Mouse (Mus musculus) mature B cell (primary cell): Measurements from ENCODE around the gene Dennd1a.

Source experiments
- in situ Hi-C: fragments of 300-500 bp; cut with MboI; formaldehyde crosslinking; loops from 2 replicates; pipeline ENCODE4 v1.14.3; 2019

Dennd1a gene

GRCm38 (mm10) chr2:38223759-38224158 lies 63.4 kb downstream of the Dennd1a start:
- in situ Hi-C loops, result no loop called here

DNA sequence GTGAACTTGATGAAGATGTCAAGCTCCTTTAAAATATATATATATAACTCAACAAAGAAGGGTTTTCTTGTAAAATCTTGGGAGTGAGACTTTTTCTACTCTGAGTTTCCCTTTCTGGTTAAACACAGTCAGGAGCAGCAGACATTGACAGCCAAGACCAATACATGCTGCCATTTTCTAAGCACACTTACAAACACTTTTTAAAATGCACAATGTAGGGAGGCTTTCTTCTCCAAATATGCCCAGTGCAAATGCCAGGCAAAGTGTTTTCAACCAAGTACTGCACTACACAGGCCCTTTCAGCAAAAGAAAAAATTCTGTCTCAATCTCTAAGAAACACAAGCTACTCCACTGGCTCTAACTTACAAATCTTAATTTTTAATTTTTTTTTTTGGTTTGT lies 65.7 kb downstream of the Dennd1a start:
- in situ Hi-C loops, result no loop called here

DNA sequence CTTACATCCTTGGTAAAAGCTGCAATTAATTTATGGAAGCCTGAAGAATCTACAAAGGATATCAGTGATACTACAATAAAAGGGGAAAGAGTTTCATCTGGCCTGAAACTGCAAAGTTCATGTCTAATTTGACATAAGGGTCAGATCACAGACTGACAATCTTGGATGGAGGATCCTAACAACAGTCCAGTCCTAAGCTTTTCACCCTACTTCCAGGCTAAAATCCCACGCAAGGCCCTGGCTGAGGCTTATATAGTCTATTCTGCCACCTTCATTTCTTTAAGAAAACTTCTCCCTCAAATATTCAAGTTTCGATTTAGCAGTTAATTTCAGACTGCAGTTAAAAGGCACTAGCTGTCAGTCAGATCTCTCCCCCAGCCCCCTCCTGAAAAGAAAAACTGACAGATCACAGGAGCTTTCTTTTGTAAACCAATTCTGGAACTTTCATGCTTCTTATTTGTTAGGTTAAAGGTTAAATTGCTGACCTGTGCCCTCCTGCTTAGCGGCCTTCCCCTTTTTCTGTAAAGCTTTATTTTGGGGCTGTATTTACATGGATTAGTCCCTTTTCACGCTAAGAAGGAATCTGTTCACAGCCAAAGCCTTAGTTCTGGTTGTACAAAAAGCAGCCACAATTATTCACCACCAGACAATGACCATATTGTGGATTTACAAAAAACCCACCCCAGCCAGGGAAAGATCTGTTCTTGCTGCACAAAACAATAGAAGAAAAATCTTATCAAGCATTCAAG lies 66.3 kb downstream of the Dennd1a start:
- in situ Hi-C loops, result no loop called here

- in situ Hi-C loops, result no loop called here
These were observed 67.5 kb downstream of the Dennd1a start for GRCm38 (mm10) chr2:38219666-38220065.

DNA sequence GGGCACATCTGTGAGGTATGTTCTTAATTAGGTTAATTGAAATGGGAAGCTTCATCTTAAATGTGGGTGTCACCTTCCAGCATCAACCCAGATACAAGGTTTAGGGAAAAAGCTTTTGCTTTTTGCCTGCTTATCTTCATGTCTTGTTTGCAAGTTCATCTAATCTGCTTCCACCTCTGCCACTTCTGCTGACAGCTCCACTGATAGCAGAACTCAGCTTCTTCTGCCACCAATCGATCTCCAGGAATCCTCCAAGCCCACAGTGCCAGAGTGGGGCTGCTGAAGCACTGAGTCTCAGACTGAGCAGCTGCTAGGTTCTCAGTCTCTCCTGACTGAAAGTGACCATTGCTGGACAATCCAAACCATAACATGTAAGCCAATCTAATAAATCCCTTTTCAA lies 74.1 kb downstream of the Dennd1a start:
- in situ Hi-C loops, result no loop called here

DNA sequence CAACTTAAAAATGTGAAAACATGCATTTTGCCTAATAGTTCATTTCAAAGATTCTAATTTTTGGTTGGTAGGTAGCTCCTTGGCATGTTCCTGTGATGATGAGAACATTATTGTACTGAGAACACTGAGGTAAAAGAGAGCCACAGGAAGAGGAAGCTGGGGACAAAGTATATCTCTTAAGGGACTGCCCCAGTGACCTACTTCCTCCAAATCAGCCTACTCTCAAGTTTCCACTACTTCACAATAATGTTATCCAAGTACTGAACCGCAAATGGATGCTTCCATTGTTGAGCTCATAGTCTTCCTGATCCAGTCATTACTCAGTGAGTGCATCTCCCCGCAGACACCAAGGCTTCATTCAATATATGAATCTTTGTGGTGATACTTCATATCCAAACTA lies 75.8 kb downstream of the Dennd1a start:
- in situ Hi-C loops, result no loop called here

DNA sequence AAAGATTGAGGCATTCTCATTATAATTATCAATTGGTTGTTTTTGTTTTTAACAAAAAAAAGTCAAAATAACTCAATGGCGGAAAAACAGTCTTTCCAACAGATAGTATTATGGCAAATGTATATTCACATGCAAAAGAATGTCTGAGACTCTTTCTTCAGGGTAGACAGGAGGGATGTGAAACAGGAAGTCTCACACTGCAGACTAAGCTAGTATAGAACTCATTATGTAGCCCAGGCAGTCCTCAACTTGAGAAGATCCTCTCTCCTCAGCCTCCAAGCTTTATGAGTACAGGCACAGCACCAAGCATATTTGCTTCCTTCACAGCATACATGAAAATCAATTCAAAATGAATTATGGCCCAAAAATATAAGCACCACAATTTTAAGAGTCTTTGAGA lies 79.4 kb downstream of the Dennd1a start:
- in situ Hi-C loops, result no loop called here

- in situ Hi-C loops, result no loop called here
These were observed 81.9 kb downstream of the Dennd1a start for GRCm38 (mm10) chr2:38205281-38205680.

DNA sequence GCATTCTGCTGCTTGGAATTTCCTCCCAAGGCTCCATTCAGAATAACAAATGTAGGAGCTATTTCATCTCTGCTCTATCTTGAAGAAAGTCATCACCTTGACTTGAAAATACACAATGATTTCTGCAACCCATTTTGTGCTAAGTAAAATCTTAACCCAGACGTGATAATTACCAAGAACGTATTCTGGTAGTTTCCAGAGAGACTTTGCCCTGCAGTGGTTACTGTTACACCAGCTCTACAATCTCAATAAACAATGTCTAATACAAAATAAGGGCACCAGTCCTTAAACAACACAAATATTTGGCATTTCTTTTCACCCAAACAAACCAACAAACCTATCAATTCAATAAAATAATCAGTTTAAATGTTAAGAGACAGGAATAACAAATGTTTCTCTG lies 82.5 kb downstream of the Dennd1a start:
- in situ Hi-C loops, result no loop called here

DNA sequence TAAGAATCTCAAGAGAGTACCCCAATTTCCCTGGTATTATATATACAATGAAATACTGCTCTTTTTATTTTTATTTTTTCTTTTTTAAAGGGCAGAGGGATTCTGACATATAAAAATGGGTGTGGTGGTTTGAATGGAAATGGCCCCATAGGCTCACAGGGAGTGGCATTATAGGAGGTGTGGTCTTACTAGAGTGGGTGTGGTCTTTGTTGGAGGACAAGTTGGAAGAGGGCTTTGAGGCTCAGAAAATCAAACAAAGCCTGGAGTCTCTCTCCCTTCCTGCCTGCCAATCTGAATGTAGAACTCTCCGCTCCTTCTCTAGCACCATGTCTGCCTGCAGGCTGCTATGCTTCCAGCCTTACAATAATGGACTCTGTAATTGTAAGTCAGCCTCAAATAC lies 89.1 kb downstream of the Dennd1a start:
- in situ Hi-C loops, result no loop called here

DNA sequence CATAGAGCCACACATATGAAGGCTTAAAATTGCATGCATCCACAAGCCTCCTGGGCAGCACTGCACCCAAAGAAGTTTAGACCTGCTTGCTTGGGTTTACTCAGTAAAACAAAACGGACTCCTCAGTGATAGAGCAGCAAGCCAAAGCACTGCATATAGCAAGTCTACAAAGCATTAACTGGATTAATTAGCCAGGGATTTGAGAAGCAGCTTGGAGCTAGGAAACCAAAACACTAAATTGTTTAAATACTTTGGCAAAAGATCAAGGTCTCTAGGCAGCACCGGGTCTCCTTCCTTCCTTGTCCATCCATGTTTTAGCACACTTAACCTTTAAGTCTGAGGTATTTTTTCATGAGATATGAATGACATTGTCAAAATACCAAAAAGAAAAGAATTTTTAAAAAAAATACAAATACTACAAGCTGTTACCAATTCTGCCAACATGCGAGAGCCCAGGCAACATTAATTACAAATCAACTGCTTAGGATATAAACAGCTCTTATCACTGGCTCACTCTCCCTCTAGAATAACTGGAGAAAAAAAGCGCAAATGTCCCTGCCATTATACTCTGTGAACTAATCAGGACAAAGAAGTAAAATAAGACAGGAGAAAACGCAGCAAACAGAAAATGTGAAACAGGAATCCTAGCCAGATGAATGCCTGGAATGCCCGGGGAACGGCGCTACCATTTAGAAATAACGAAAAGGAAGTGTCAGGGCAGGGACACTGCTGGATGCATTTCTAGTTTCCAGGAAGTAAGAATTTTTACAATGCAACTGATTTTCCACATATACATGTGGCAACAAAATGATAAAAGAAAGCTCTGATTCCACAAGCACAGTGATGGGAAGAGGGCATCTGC lies 90.8 kb downstream of the Dennd1a start:
- in situ Hi-C loops, result no loop called here

GRCm38 (mm10) chr2:38192007-38192406 lies 95.2 kb downstream of the Dennd1a start:
- in situ Hi-C loops, result no loop called here

- in situ Hi-C loops, result no loop called here
These were observed 95.6 kb downstream of the Dennd1a start for GRCm38 (mm10) chr2:38191601-38192000.

DNA sequence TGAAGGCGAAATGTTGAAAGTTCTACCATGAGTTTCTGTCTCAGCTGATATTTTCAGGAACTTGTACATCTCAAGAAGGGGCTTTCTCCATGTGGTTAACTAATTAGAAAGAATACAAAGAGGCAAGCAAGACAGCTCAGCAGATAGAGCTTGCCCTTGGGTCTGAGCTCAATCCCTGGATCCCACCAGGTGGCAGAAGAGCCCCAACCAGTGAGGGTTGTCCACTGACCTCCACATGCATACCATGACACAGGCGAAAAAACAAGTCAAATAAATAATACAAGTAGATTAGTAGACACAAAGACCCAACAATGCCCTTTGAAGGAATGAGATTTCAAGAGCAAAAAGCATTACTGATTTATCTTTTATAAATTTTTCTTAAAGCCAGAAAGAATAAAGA lies 100.8 kb downstream of the Dennd1a start:
- in situ Hi-C loops, result no loop called here

DNA sequence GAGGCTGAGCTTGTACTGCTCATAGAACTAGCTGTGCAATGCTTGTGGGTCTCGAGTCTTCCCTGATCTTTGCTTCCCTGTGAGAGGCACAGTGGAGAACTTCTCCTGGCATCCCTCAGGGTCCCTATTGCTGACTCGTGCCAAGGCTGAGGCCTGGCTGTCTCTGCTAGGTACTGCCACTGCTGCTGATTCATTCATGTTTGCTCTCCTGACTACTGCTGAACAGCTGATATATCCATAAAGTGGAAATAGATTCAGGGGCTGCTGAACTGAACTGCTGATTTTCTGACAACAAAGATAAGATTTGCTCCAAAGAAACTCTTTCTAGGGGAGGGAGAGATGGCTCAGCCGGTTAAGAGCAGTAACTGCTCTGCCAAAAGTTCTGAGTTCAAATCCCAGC lies 102.2 kb downstream of the Dennd1a start:
- in situ Hi-C loops, result no loop called here

DNA sequence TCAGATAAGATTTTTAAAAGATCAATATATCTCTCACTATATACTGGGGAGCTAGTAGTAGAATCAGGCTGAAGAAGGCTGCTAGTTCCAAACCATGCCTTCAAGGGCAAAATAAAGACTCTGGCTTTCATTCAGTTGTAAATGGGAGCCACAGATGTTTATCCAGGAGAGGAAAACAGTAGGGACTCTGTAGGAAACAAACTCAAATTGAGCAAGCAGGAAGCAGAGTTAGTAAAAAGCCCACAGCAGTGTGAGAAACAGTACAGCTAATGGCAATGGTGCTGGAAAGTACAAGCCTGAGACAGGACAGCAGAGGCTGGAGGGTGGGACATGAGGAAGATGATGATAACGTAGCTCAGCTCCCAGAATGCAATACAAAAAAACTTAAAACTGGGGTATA lies 103.3 kb downstream of the Dennd1a start:
- in situ Hi-C loops, result no loop called here

DNA sequence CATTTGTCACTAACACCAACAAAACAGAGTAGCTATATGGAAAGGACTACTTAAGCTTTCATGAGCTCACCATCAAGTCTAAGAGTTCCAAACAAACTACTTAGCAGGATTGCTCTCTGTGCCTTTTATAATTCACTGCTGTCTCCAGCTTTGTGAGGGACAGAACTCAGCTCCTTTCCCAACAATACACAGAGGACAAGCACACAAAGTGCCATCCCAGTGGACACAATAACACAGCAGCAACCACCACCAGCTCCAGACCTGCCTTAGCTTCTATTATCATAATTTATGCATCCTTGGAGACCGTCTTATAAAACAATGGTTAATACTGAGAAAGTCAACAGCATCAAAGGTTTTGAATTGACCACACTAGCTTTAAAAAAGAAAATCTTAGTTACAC lies 104.9 kb downstream of the Dennd1a start:
- in situ Hi-C loops, result no loop called here

GRCm38 (mm10) chr2:38177583-38177978 lies 109.6 kb downstream of the Dennd1a start:
- in situ Hi-C loops, result no loop called here

GRCm38 (mm10) chr2:38176870-38177582 lies 110.2 kb downstream of the Dennd1a start:
- in situ Hi-C loops, result no loop called here

DNA sequence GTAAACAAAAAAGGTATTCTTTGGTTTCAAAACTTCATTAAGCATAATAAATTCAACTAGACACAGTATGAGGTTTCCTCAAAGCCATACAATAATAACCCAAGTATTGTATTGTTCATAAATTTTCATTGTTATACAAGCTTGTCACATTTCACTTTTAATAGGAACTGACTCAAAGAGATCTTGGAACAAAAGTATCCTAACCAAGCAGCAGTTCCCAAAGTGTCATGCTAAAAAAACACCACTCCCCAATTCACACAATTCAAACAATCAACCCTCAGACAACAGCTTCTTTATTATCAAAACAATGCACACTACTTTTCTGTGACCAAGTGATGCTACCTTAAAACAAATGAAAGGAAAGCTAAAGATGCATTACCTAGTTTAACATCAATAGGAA lies 111.9 kb downstream of the Dennd1a start:
- in situ Hi-C loops, result no loop called here

DNA sequence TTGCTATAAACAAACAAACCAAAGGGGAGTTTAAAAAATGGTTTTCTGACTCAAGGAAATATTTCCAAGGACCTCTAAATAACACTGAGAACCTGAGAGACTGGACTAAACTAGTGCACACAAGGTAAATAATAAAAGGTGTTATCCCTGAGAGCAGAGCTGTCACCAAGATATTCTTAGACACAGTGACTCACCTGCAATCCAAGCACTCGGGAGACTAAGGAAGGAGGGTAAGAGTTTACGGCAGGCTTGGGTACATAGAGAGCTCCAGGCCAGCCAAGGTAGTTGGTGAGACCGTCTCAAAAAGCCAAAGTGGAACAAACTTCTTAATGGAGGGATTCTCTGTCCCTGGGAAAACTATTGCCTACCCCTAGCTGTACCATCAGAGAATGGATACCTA lies 118.6 kb downstream of the Dennd1a start:
- in situ Hi-C loops, result no loop called here

DNA sequence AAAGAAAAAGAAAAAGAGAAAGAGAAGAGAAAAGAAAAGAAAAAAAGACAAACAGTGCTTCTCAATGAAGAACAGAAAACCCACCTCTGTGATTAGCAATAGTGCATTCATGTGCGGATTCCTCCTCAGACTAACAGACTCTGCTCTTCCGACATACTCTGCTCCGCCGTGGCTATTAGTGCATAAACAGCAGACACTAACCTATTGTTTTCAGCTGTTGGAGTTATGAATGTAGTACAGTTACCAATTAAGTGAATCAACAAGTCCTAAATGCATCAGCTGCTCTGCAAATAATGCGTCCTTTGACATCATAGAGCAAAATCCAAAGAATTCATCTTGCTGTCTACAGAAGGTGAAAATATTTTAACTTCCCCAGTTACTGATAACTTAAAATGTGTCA lies 121.2 kb downstream of the Dennd1a start:
- in situ Hi-C loops, result no loop called here
